7 mouse cellular contexts compared by ENCODE assay signal in genomic region chr7:100845412-100845811, GRCm38 (mm10). TPM values are rescaled to one million over a fixed set of nuclear protein-coding genes. Genes with fewer than 3 reads are reported as not detected.
DNase-seq lines count a peak whose midpoint lies in the region; ATAC-seq and TF ChIP-seq lines count a peak whose summit lies in the region.

No protein-coding gene starts in this region.

- H3K9me3 ChIP-seq in kidney, embryonic 14.5 days (ENCODE audit: control insufficient read depth, low read length), result no peaks in the 10 kb centered on the region
- H3K9me3 ChIP-seq in lung, embryonic 14.5 days (ENCODE audit: low read depth, low read length), result no peaks in the 10 kb centered on the region
- no peaks in the 10 kb centered on the region for H3K9me3 ChIP-seq in stomach, embryonic 14.5 days (ENCODE audit: control insufficient read depth, low read depth, low read length)

- no peak for TF ChIP-seq CTCF in lung, embryonic 14.5 days (IDR thresholded peaks at IDR 0.05; ENCODE audit: low read depth)

- no peak overlapping the region for H3K4me2 ChIP-seq in kidney, embryonic 14.5 days (replicated peaks; ENCODE audit: low read depth, low read length)
- no peak overlapping the region for H3K4me2 ChIP-seq in lung, embryonic 14.5 days
- H3K4me2 ChIP-seq in stomach, embryonic 14.5 days (replicated peaks; ENCODE audit: low read depth, low read length), result no peak overlapping the region

- H3K4me1 ChIP-seq in kidney, embryonic 14.5 days (ENCODE audit: control insufficient read depth, insufficient read depth, low read length), result peaks cover 3% of the 10 kb centered on the region; the same call in 1 of the 2 replicates
- H3K4me1 ChIP-seq in lung, embryonic 14.5 days (ENCODE audit: insufficient read depth), result peaks cover 7% of the 10 kb centered on the region
- no peaks in the 10 kb centered on the region for H3K4me1 ChIP-seq in stomach, embryonic 14.5 days (ENCODE audit: control insufficient read depth, insufficient read depth, low read length)

- DNase-seq in urinary bladder, postnatal 36 days (ENCODE audit: low spot score in 2 of 2), result peak; percentile 13 to 39
- no peak for DNase-seq in urinary bladder, postnatal 10 days (ENCODE audit: low spot score)
- peak; percentile 56 for DNase-seq in forelimb bud, embryonic 11.5 days (ENCODE audit: low read depth, low spot score)
- DNase-seq in lung, embryonic 14.5 days, result peak; percentile 76
- DNase-seq in cerebellum, adult 9-10 months, result no peak

- H3K4me3 ChIP-seq in kidney, embryonic 14.5 days (ENCODE audit: low read length), result no peak overlapping the region
- no peak overlapping the region for H3K4me3 ChIP-seq in lung, embryonic 14.5 days (ENCODE audit: low read depth, low read length)
- no peak overlapping the region for H3K4me3 ChIP-seq in stomach, embryonic 14.5 days (ENCODE audit: low read depth, low read length)

- 21% methylated on average over 1 of the region's 1 CpGs for WGBS in kidney, embryonic 14.5 days
- WGBS in lung, embryonic 14.5 days, result 23% methylated on average over 1 of the region's 1 CpGs
- WGBS in stomach, embryonic 14.5 days, result 36% methylated on average over 1 of the region's 1 CpGs

- no peaks in the 10 kb centered on the region for H3K36me3 ChIP-seq in kidney, embryonic 14.5 days (ENCODE audit: control insufficient read depth, insufficient read depth, low read length)
- 0 out of 2 replicates have a peak, but pooled peaks cover 4% of the 10 kb centered on the region for H3K36me3 ChIP-seq in lung, embryonic 14.5 days (ENCODE audit: insufficient read depth)
- no peaks in the 10 kb centered on the region; the same call in 1 of the 2 replicates for H3K36me3 ChIP-seq in stomach, embryonic 14.5 days (ENCODE audit: control insufficient read depth, insufficient read depth, low read length)

- ATAC-seq in kidney, embryonic 14.5 days (ENCODE audit: low FRiP score, low TSS enrichment), result 0 out of 2 replicates have a peak, but pooled peaks have one; percentile 58
- ATAC-seq in lung, embryonic 14.5 days (ENCODE audit: insufficient read depth), result peak; percentile 64; the same call in 1 of the 2 replicates
- ATAC-seq in stomach, embryonic 14.5 days (ENCODE audit: insufficient number of reproducible peaks, insufficient read depth, low FRiP score, low read depth), result no peak

- peak overlapping the region; percentile 47; the same call in 1 of the 2 replicates for H3K27ac ChIP-seq in kidney, embryonic 14.5 days (ENCODE audit: low read depth, low read length)
- peak overlapping the region; percentile 76 for H3K27ac ChIP-seq in lung, embryonic 14.5 days (ENCODE audit: low read depth)
- peak overlapping the region; percentile 40; the same call in 1 of the 2 replicates for H3K27ac ChIP-seq in stomach, embryonic 14.5 days (ENCODE audit: low read length)

- H3K27me3 ChIP-seq in kidney, embryonic 14.5 days (ENCODE audit: control insufficient read depth, insufficient read depth, low read length), result no peaks in the 10 kb centered on the region
- no peaks in the 10 kb centered on the region for H3K27me3 ChIP-seq in lung, embryonic 14.5 days (ENCODE audit: insufficient read depth, low read length)
- no peaks in the 10 kb centered on the region for H3K27me3 ChIP-seq in stomach, embryonic 14.5 days (ENCODE audit: control insufficient read depth, insufficient read depth, low read length)

- H3K9ac ChIP-seq in kidney, embryonic 14.5 days (ENCODE audit: low read depth, low read length), result no peak overlapping the region
- no peak overlapping the region for H3K9ac ChIP-seq in lung, embryonic 14.5 days
- H3K9ac ChIP-seq in stomach, embryonic 14.5 days (replicated peaks; ENCODE audit: low read depth, low read length), result no peak overlapping the region

RNA-seq across cellular contexts. Expression of gene Relt, which starts 17.8 kb away (rescaled TPM):
- 2.8 and 3.1 TPM in 2 replicates for polyA plus RNA-seq in kidney, embryonic 14.5 days (2014; fragmentation: Nextera tagmentation; extraction: Ambion mirVana)
- 3.8 and 4.1 TPM in 2 replicates for polyA plus RNA-seq in lung, embryonic 14.5 days (2014; fragmentation: Nextera tagmentation; extraction: Ambion mirVana)
- polyA plus RNA-seq in stomach, embryonic 14.5 days (2014; fragmentation: Nextera tagmentation; extraction: Ambion mirVana), result 2.5 and 3.1 TPM in 2 replicates

Comparison
In these comparisons a context has a peak if more than half of its experiments do, and no peak if none do; other contexts are left out.
1. DNase-seq: peak in urinary bladder, postnatal 36 days (2 of 2), forelimb bud, embryonic 11.5 days (single experiment) and lung, embryonic 14.5 days (single experiment); none in urinary bladder, postnatal 10 days (single experiment) and cerebellum, adult 9-10 months (single experiment).
2. Peak in every context shown above with its lines, with median percentiles within 50 percentile points of each other: H3K27ac ChIP-seq.